Mouse (Mus musculus): ENCODE data around the gene Reps2. TPM values are rescaled to one million over a fixed set of nuclear protein-coding genes. Genes with fewer than 3 reads are reported as not detected.

Gene Reps2
- polyA plus RNA-seq, 1 experiment = 0.05 TPM

- Histone ChIP-seq H3K79me3 (ENCODE audit: low read depth) (no peaks in the 10 kb centered on the region), H3K36me3 (ENCODE audit: control insufficient read depth, insufficient read depth) (no peaks in the 10 kb centered on the region), H3K79me2 (ENCODE audit: control insufficient read depth, insufficient read depth) (no peaks in the 10 kb centered on the region), H3ac (ENCODE audit: control insufficient read depth, insufficient read length, low read depth) (no peak overlapping the region), H3K27me3 (ENCODE audit: control insufficient read depth, insufficient read depth, insufficient read length) (no peaks in the 10 kb centered on the region), H3K4me3 (ENCODE audit: insufficient read depth, poor library complexity, severe bottlenecking) (no peak overlapping the region)
- TF ChIP-seq CTCF (IDR thresholded peaks at IDR 0.05; ENCODE audit: control insufficient read depth, insufficient read depth, insufficient read length) (no peak), FOSL1 (IDR thresholded peaks at IDR 0.05; ENCODE audit: insufficient read depth, low read length, poor library complexity, severe bottlenecking) (no peak), MYOG (IDR thresholded peaks at IDR 0.05; ENCODE audit: control insufficient read depth, extremely low read depth, insufficient read length) (no peak), MYOD1 (IDR thresholded peaks at IDR 0.05; ENCODE audit: control insufficient read depth, insufficient read length, low read depth) (no peak), USF1 (IDR thresholded peaks at IDR 0.05; ENCODE audit: low read depth) (no peak), CEBPB (IDR thresholded peaks at IDR 0.05; ENCODE audit: low read depth) (no peak), MAX (IDR thresholded peaks at IDR 0.05) (no peak)
Observed at GRCm38 (mm10) chrX:162427698-162428097, 215.8 kb downstream of the Reps2 start.

GRCm38 (mm10) chrX:162419431-162419830 lies 224.0 kb downstream of the Reps2 start:
- no peak overlapping the region for H3ac ChIP-seq (ENCODE audit: control insufficient read depth, insufficient read length, low read depth)
- H3K4me3 ChIP-seq (ENCODE audit: insufficient read depth, poor library complexity, severe bottlenecking) = no peak overlapping the region
- H3K36me3 ChIP-seq (ENCODE audit: control insufficient read depth, insufficient read depth) = no peaks in the 10 kb centered on the region
- no peaks in the 10 kb centered on the region for H3K79me2 ChIP-seq (ENCODE audit: control insufficient read depth, insufficient read depth)
- TF ChIP-seq CTCF (IDR thresholded peaks at IDR 0.05; ENCODE audit: control insufficient read depth, insufficient read depth, insufficient read length) = no peak
- no peak for TF ChIP-seq MYOD1 (IDR thresholded peaks at IDR 0.05; ENCODE audit: control insufficient read depth, insufficient read length, low read depth)
- no peak for TF ChIP-seq CEBPB (IDR thresholded peaks at IDR 0.05; ENCODE audit: low read depth)
- no peaks in the 10 kb centered on the region for H3K27me3 ChIP-seq (ENCODE audit: control insufficient read depth, insufficient read depth, insufficient read length)
- H3K79me3 ChIP-seq (ENCODE audit: low read depth) = no peaks in the 10 kb centered on the region

- H3K4me3 ChIP-seq (ENCODE audit: insufficient read depth, poor library complexity, severe bottlenecking) = no peak overlapping the region
- no peak overlapping the region for H3ac ChIP-seq (ENCODE audit: control insufficient read depth, insufficient read length, low read depth)
- H3K79me2 ChIP-seq (ENCODE audit: control insufficient read depth, insufficient read depth) = no peaks in the 10 kb centered on the region
- no peaks in the 10 kb centered on the region for H3K79me3 ChIP-seq (ENCODE audit: low read depth)
- TF ChIP-seq MYOD1 (IDR thresholded peaks at IDR 0.05; ENCODE audit: control insufficient read depth, insufficient read length, low read depth) = no peak
- no peak for TF ChIP-seq USF1 (IDR thresholded peaks at IDR 0.05; ENCODE audit: low read depth)
- no peak for TF ChIP-seq FOSL1 (IDR thresholded peaks at IDR 0.05; ENCODE audit: insufficient read depth, low read length, poor library complexity, severe bottlenecking)
- no peak for TF ChIP-seq CTCF (IDR thresholded peaks at IDR 0.05; ENCODE audit: control insufficient read depth, insufficient read depth, insufficient read length)
- no peak for TF ChIP-seq MYOG (IDR thresholded peaks at IDR 0.05; ENCODE audit: control insufficient read depth, extremely low read depth, insufficient read length)
- no peak for TF ChIP-seq MAX (IDR thresholded peaks at IDR 0.05)
- TF ChIP-seq CEBPB (IDR thresholded peaks at IDR 0.05; ENCODE audit: low read depth) = no peak
- no peaks in the 10 kb centered on the region for H3K36me3 ChIP-seq (ENCODE audit: control insufficient read depth, insufficient read depth)
- H3K27me3 ChIP-seq (ENCODE audit: control insufficient read depth, insufficient read depth, insufficient read length) = no peaks in the 10 kb centered on the region
Observed at GRCm38 (mm10) chrX:162413124-162413523, 230.3 kb downstream of the Reps2 start.

GRCm38 (mm10) chrX:162407291-162407690 lies 236.2 kb downstream of the Reps2 start:
- no peaks in the 10 kb centered on the region for H3K36me3 ChIP-seq (ENCODE audit: control insufficient read depth, insufficient read depth)
- no peaks in the 10 kb centered on the region for H3K79me3 ChIP-seq (ENCODE audit: low read depth)
- no peak overlapping the region for H3K4me3 ChIP-seq (ENCODE audit: insufficient read depth, poor library complexity, severe bottlenecking)
- H3K79me2 ChIP-seq (ENCODE audit: control insufficient read depth, insufficient read depth) = no peaks in the 10 kb centered on the region
- H3ac ChIP-seq (ENCODE audit: control insufficient read depth, insufficient read length, low read depth) = no peak overlapping the region
- no peaks in the 10 kb centered on the region for H3K27me3 ChIP-seq (ENCODE audit: control insufficient read depth, insufficient read depth, insufficient read length)
- TF ChIP-seq FOSL1 (IDR thresholded peaks at IDR 0.05; ENCODE audit: insufficient read depth, low read length, poor library complexity, severe bottlenecking) = no peak
- TF ChIP-seq MYOG (IDR thresholded peaks at IDR 0.05; ENCODE audit: control insufficient read depth, extremely low read depth, insufficient read length) = no peak
- no peak for TF ChIP-seq MYOD1 (IDR thresholded peaks at IDR 0.05; ENCODE audit: control insufficient read depth, insufficient read length, low read depth)
- no peak for TF ChIP-seq MAX (IDR thresholded peaks at IDR 0.05)
- TF ChIP-seq USF1 (IDR thresholded peaks at IDR 0.05; ENCODE audit: low read depth) = no peak
- no peak for TF ChIP-seq CTCF (IDR thresholded peaks at IDR 0.05; ENCODE audit: control insufficient read depth, insufficient read depth, insufficient read length)
- TF ChIP-seq CEBPB (IDR thresholded peaks at IDR 0.05; ENCODE audit: low read depth) = no peak

GRCm38 (mm10) chrX:162402487-162402886 lies 241.0 kb downstream of the Reps2 start:
- no peaks in the 10 kb centered on the region for H3K79me3 ChIP-seq (ENCODE audit: low read depth)
- no peak overlapping the region for H3ac ChIP-seq (ENCODE audit: control insufficient read depth, insufficient read length, low read depth)
- no peaks in the 10 kb centered on the region for H3K79me2 ChIP-seq (ENCODE audit: control insufficient read depth, insufficient read depth)
- TF ChIP-seq CTCF (IDR thresholded peaks at IDR 0.05; ENCODE audit: control insufficient read depth, insufficient read depth, insufficient read length) (no peak), MYOD1 (IDR thresholded peaks at IDR 0.05; ENCODE audit: control insufficient read depth, insufficient read length, low read depth) (no peak)
- H3K36me3 ChIP-seq (ENCODE audit: control insufficient read depth, insufficient read depth) = no peaks in the 10 kb centered on the region
- no peak overlapping the region for H3K4me3 ChIP-seq (ENCODE audit: insufficient read depth, poor library complexity, severe bottlenecking)
- no peaks in the 10 kb centered on the region for H3K27me3 ChIP-seq (ENCODE audit: control insufficient read depth, insufficient read depth, insufficient read length)

- no peaks in the 10 kb centered on the region for H3K36me3 ChIP-seq (ENCODE audit: control insufficient read depth, insufficient read depth)
- TF ChIP-seq CEBPB (IDR thresholded peaks at IDR 0.05; ENCODE audit: low read depth) = no peak
- TF ChIP-seq CTCF (IDR thresholded peaks at IDR 0.05; ENCODE audit: control insufficient read depth, insufficient read depth, insufficient read length) = no peak
- TF ChIP-seq MYOD1 (IDR thresholded peaks at IDR 0.05; ENCODE audit: control insufficient read depth, insufficient read length, low read depth) = no peak
- TF ChIP-seq FOSL1 (IDR thresholded peaks at IDR 0.05; ENCODE audit: insufficient read depth, low read length, poor library complexity, severe bottlenecking) = no peak
- TF ChIP-seq USF1 (IDR thresholded peaks at IDR 0.05; ENCODE audit: low read depth) = no peak
- H3K79me3 ChIP-seq (ENCODE audit: low read depth) = no peaks in the 10 kb centered on the region
- H3K4me3 ChIP-seq (ENCODE audit: insufficient read depth, poor library complexity, severe bottlenecking) = no peak overlapping the region
- H3ac ChIP-seq (ENCODE audit: control insufficient read depth, insufficient read length, low read depth) = no peak overlapping the region
- H3K79me2 ChIP-seq (ENCODE audit: control insufficient read depth, insufficient read depth) = no peaks in the 10 kb centered on the region
- H3K27me3 ChIP-seq (ENCODE audit: control insufficient read depth, insufficient read depth, insufficient read length) = no peaks in the 10 kb centered on the region
Observed at GRCm38 (mm10) chrX:162380730-162381129, 262.7 kb downstream of the Reps2 start.

All from C2C12 (cell line).